Mouse (Mus musculus) heart, postnatal 36 days (tissue): ENCODE results near the gene Polr3k. TPM values are rescaled to one million over a fixed set of nuclear protein-coding genes. Genes with fewer than 3 reads are reported as not detected.
A peak's percentile ranks its signal among the peaks of the same experiment; 100 is the strongest.

Source experiments
- DNase-seq, 2 experiments: peaks; one replicate each; pipeline ENCODE4 v3.0.0; 2021 to 2022
- intact Hi-C: fragments of 180-260 bp; cut with DNase I; formaldehyde crosslinking; loops from one replicate; pipeline ENCODE4 v1.15.1; 2025
- total RNA-seq, 2 experiments: library from RNA; stranded (reverse); gene quantifications; 2 replicates each; pipeline ENCODE4 v1.2.3; 2021

Polr3k gene
- total RNA-seq: 10 to 100 TPM in 1 of 2 experiments, 1 to 10 TPM in 1; 9.2 to 11.6 TPM

- DNase-seq: peak; percentile 86 to 87
- intact Hi-C loops: loop anchor here (2.0 to 10.0 kb wide), 2 partner anchors 25 to 219 kb away; no protein-coding TSS in a partner anchor
Measured at GRCm38 (mm10) chr2:181863791-181864535, at the start of gene Polr3k. Polr3k (plus strand) TSS chr2:181864337.

- intact Hi-C loops: no loop called here
- DNase-seq: no peak
Measured at GRCm38 (mm10) chr2:181829032-181829650, 35.0 kb upstream of the Polr3k start.

- DNase-seq: no peak
- intact Hi-C loops: no loop called here
Measured at GRCm38 (mm10) chr2:181832745-181833144, 31.4 kb upstream of the Polr3k start.

GRCm38 (mm10) chr2:181837372-181838292 lies 26.5 kb upstream of the Polr3k start, which contains the start of gene Pcmtd2:
Pcmtd2 (plus strand) TSS chr2:181837854.
- DNase-seq: peak; percentile 94
- intact Hi-C loops: loop anchor here (2.0 kb wide), 1 partner anchor 27 kb away; the partner anchor contains the start of gene Polr3k

GRCm38 (mm10) chr2:181838293-181838680 lies 25.9 kb upstream of the Polr3k start:
- peak; percentile 10 to 31 for DNase-seq
- intact Hi-C loops: loop anchor here (2.0 kb wide), 1 partner anchor 27 kb away; the partner anchor contains the start of gene Polr3k

- intact Hi-C loops: no loop called here
- DNase-seq: no peak
Measured at GRCm38 (mm10) chr2:181845709-181846394, 18.3 kb upstream of the Polr3k start.

GRCm38 (mm10) chr2:181864536-181864860 lies 361 bp downstream of the Polr3k start:
- no peak for DNase-seq
- intact Hi-C loops: loop anchor here (2.0 to 10.0 kb wide), 2 partner anchors 26 to 220 kb away; no protein-coding TSS in a partner anchor

- DNase-seq: peak; percentile 67 to 73
- intact Hi-C loops: loop anchor here (1.0 to 10.0 kb wide), 3 partner anchors 90 to 222 kb away; no protein-coding TSS in a partner anchor
Measured at GRCm38 (mm10) chr2:181866931-181867330, 2.8 kb downstream of the Polr3k start.

- intact Hi-C loops: no loop called here
- no peak for DNase-seq
Measured at GRCm38 (mm10) chr2:181871039-181871438, 6.9 kb downstream of the Polr3k start.

GRCm38 (mm10) chr2:181878903-181879302 lies 14.8 kb downstream of the Polr3k start:
- intact Hi-C loops: no loop called here
- DNase-seq: no peak

GRCm38 (mm10) chr2:181883022-181883749 lies 19.0 kb downstream of the Polr3k start:
- DNase-seq: no peak
- intact Hi-C loops: no loop called here

GRCm38 (mm10) chr2:181917861-181918260 lies 53.7 kb downstream of the Polr3k start:
- no peak for DNase-seq
- intact Hi-C loops: no loop called here

GRCm38 (mm10) chr2:181918501-181918900 lies 54.4 kb downstream of the Polr3k start:
- DNase-seq: peak; percentile 3 to 6
- intact Hi-C loops: no loop called here

Other genes starting within 250 kb of the Polr3k start
- gene Gm29797, start 207.3 kb upstream of the Polr3k start, total RNA-seq: not detected
- 10 to 100 TPM; 34.4 to 64.4 TPM for gene Sox18, start 192.7 kb upstream of the Polr3k start, total RNA-seq
- gene Tcea2, start 184.0 kb upstream of the Polr3k start, total RNA-seq: 1 to 10 TPM; 6.1 to 7.3 TPM
- 1 to 10 TPM; 5.7 to 7.2 TPM for gene Rgs19, start 170.4 kb upstream of the Polr3k start, total RNA-seq
- not detected for gene Lkaaear1, start 165.9 kb upstream of the Polr3k start, total RNA-seq
- gene Oprl1, start 149.3 kb upstream of the Polr3k start, total RNA-seq: not detected
- not detected for gene Myt1, start 101.0 kb upstream of the Polr3k start, total RNA-seq
- 10 to 100 TPM; 64.6 to 69.4 TPM for gene Pcmtd2, start 26.5 kb upstream of the Polr3k start, total RNA-seq
- not detected for gene Gm14496, start 126.8 kb downstream of the Polr3k start, total RNA-seq